Mouse (Mus musculus): Measurements from ENCODE around the gene Cyp4v3. TPM values are rescaled to one million over a fixed set of nuclear protein-coding genes. Genes with fewer than 3 reads are reported as not detected.

Cyp4v3 gene
- total RNA-seq, 1 experiment from 2014 or later = 8.9 TPM

DNA sequence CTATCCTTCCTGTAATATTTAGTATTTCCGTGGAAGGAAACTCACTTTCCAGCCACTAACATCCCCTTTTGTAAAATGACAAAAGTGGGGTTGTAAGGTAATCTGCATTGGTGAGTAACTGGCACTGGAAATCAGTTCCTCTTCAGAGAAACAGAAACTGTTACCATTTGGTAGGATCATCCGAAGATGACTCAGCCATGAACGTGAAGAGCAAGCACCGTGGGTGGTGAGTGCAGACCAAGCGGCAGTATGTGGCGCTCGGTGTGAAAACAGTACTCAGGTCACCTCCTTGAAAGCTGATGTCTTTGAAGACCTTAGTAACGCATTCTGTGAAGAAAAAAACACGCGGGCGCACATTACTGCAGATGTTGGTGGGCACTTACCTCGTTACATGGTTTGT, 78.0 kb downstream of the Cyp4v3 start:
- no peak for ATAC-seq (replicated peaks; ENCODE audit: low read depth, poor library complexity, severe bottlenecking)

Other genes with a start within 250 kb of the Cyp4v3 start
- gene F11, start 71.2 kb downstream of the Cyp4v3 start, total RNA-seq (2017) = not detected in 2 replicates
- not detected in 2 replicates for gene Klkb1, start 38.4 kb downstream of the Cyp4v3 start, total RNA-seq (2017)
- gene Gm45753, start 24.8 kb downstream of the Cyp4v3 start, total RNA-seq (2017) = not detected in 2 replicates
- 0.23 TPM in 1 of 2 replicates, not detected in the other for gene Fam149a, start 49.1 kb upstream of the Cyp4v3 start, total RNA-seq (2017)
- gene Tlr3, start 77.9 kb upstream of the Cyp4v3 start, total RNA-seq (2017) = 0.63 and 1.1 TPM in 2 replicates
- 0.59 TPM in 1 of 2 replicates, not detected in the other for gene Sorbs2, start 174.6 kb upstream of the Cyp4v3 start, total RNA-seq (2017)

All from common myeloid progenitor, adult 5-6 weeks (primary cell).